Mouse (Mus musculus): ENCODE data around the gene Lin7b. TPM values are rescaled to one million over a fixed set of nuclear protein-coding genes. Genes with fewer than 3 reads are reported as not detected.
A peak's percentile ranks its signal among the peaks of the same experiment; 100 is the strongest.

The Lin7b gene
- polyA plus RNA-seq, 1 experiment from 2014 or later: 2.5 TPM

DNA sequence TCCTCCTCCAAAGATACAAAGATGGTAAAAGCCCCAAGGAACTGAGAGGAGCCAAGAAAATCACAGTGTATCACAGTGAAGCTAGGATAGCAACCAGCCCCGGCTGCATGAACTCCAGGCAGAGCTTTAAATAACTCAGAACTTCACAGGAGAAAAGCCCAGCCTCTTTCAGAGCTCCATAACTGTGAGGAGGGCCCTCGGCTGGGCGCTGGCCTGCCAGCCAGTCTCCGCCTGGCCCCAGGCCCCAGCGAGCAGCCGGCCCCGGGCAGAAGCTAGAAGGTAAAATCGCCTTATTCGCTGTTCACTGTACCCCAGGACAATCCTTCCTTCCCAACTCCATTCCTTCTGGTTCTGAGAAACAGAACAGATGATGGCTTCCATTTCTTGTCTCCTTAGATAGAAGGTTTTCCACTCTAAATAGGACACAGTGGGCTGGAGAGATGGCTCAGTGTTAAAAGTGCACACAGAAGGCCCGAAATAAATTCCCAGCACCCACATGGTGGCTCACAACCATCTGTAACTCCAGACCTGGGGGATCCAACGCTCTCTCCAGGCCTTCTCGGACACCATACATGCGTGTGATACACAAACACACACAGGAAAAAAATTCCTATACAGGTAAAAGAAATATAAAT lies 41.4 kb downstream of the Lin7b start:
- no peak overlapping the region for H3K4me3 ChIP-seq
- H3K27me3 ChIP-seq: no peaks in the 10 kb centered on the region
- no peaks in the 10 kb centered on the region for H3K9me3 ChIP-seq
- peaks cover 34% of the 10 kb centered on the region for H3K36me3 ChIP-seq
- no peak overlapping the region for H3K9ac ChIP-seq
- no peak overlapping the region for H3K4me2 ChIP-seq
- H3K4me1 ChIP-seq: peaks cover 13% of the 10 kb centered on the region
- H3K27ac ChIP-seq: peak overlapping the region; percentile 38; the same call in 1 of the 2 replicates
- no peak for ATAC-seq (ENCODE audit: insufficient number of reproducible peaks, low FRiP score, low TSS enrichment, low read depth)
- WGBS: 78% methylated on average over 13 of the region's 13 CpGs

GRCm38 (mm10) chr7:45325800-45326199 lies 44.6 kb downstream of the Lin7b start:
- H3K4me1 ChIP-seq: no peaks in the 10 kb centered on the region; the same call in 1 of the 2 replicates
- no peaks in the 10 kb centered on the region for H3K9me3 ChIP-seq
- no peak for ATAC-seq (ENCODE audit: insufficient number of reproducible peaks, low FRiP score, low TSS enrichment, low read depth)
- H3K9ac ChIP-seq: no peak overlapping the region
- H3K4me3 ChIP-seq: no peak overlapping the region
- peaks cover 56% of the 10 kb centered on the region for H3K36me3 ChIP-seq
- no peaks in the 10 kb centered on the region for H3K27me3 ChIP-seq
- no peak overlapping the region for H3K27ac ChIP-seq
- no peak overlapping the region for H3K4me2 ChIP-seq

DNA sequence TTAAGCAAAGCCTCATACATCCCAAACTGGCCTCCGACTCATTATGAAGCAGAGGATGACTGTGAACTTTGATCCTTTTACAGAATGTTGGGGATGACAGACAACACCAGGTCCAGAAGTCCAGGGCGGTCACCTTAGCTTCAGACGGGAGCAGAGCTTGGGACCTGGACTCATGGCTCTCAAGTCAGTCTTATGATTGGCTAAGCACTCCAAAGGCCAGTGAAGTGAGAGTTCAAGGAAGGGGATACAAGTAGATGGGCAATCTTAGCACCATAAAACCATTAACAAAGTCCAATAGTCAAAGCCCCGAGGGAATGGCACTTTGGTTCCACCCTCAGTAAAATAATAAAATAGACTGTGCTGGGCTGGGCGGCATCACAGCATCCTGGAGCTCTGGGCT lies 47.3 kb downstream of the Lin7b start:
- Histone ChIP-seq H3K27me3 (no peaks in the 10 kb centered on the region), H3K36me3 (peaks cover 74% of the 10 kb centered on the region), H3K27ac (no peak overlapping the region), H3K9me3 (no peaks in the 10 kb centered on the region), H3K4me2 (no peak overlapping the region), H3K4me1 (no peaks in the 10 kb centered on the region; the same call in 1 of the 2 replicates), H3K9ac (no peak overlapping the region), H3K4me3 (no peak overlapping the region)
- ATAC-seq (ENCODE audit: insufficient number of reproducible peaks, low FRiP score, low TSS enrichment, low read depth): no peak
- WGBS: 51% methylated on average over 5 of the region's 5 CpGs

DNA sequence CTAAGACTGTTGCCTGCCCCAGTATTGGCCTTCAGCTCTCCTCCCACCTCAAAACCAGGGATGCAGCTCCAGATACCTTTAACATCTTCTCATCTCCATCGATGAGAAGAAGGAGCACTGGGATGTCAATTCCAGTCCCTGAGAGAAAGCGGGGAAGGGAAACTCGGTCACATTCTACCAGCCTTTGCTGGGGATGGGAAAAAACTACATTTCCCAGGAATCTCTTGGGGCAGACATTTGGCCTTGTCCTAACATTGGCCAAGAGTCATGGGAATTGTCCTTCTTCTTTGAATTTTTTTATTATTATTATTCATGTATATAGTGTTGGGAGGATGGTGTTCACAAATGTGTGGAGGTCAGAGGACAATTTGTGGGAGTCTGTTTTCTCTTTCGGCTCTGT lies 48.1 kb downstream of the Lin7b start:
- H3K9me3 ChIP-seq: no peaks in the 10 kb centered on the region
- no peak for ATAC-seq (ENCODE audit: insufficient number of reproducible peaks, low FRiP score, low TSS enrichment, low read depth)
- 86% methylated on average over 4 of the region's 4 CpGs for WGBS
- H3K4me2 ChIP-seq: no peak overlapping the region
- no peak overlapping the region for H3K27ac ChIP-seq
- no peaks in the 10 kb centered on the region for H3K27me3 ChIP-seq
- no peak overlapping the region for H3K9ac ChIP-seq
- no peak overlapping the region for H3K4me3 ChIP-seq
- no peaks in the 10 kb centered on the region; the same call in 1 of the 2 replicates for H3K4me1 ChIP-seq
- peaks cover 77% of the 10 kb centered on the region for H3K36me3 ChIP-seq

Other genes with a start within 250 kb of the Lin7b start
- gene Rps11, start 246.1 kb downstream of the Lin7b start, polyA plus RNA-seq (2015; fragmentation: Nextera tagmentation; extraction: Ambion mirVana): 1,215 and 1,484 TPM in 2 replicates
- gene Rpl13a, start 241.8 kb downstream of the Lin7b start, polyA plus RNA-seq (2015; fragmentation: Nextera tagmentation; extraction: Ambion mirVana): 1,220 and 1,390 TPM in 2 replicates
- 0.65 TPM in 1 of 2 replicates, not detected in the other for gene Gm45713, start 234.4 kb downstream of the Lin7b start, polyA plus RNA-seq (2015; fragmentation: Nextera tagmentation; extraction: Ambion mirVana)
- gene Flt3l, start 234.2 kb downstream of the Lin7b start, polyA plus RNA-seq (2015; fragmentation: Nextera tagmentation; extraction: Ambion mirVana): 2.1 and 2.7 TPM in 2 replicates
- gene Pih1d1, start 216.3 kb downstream of the Lin7b start, polyA plus RNA-seq (2015; fragmentation: Nextera tagmentation; extraction: Ambion mirVana): 76.3 and 84.6 TPM in 2 replicates
- 44.1 and 49.1 TPM in 2 replicates for gene Aldh16a1, start 216.0 kb downstream of the Lin7b start, polyA plus RNA-seq (2015; fragmentation: Nextera tagmentation; extraction: Ambion mirVana)
- gene Slc17a7, start 206.6 kb downstream of the Lin7b start, polyA plus RNA-seq (2015; fragmentation: Nextera tagmentation; extraction: Ambion mirVana): 0.12 and 0.24 TPM in 2 replicates
- gene Gfy, start 191.0 kb downstream of the Lin7b start, polyA plus RNA-seq (2015; fragmentation: Nextera tagmentation; extraction: Ambion mirVana): not detected in 2 replicates
- not detected in 2 replicates for gene Pth2, start 189.6 kb downstream of the Lin7b start, polyA plus RNA-seq (2015; fragmentation: Nextera tagmentation; extraction: Ambion mirVana)
- 1.2 and 2.7 TPM in 2 replicates for gene Ccdc155, start 165.7 kb downstream of the Lin7b start, polyA plus RNA-seq (2015; fragmentation: Nextera tagmentation; extraction: Ambion mirVana)
- gene Dkkl1, start 158.4 kb downstream of the Lin7b start, polyA plus RNA-seq (2015; fragmentation: Nextera tagmentation; extraction: Ambion mirVana): 51.2 and 64.5 TPM in 2 replicates
- 131 and 134 TPM in 2 replicates for gene Tead2, start 154.8 kb downstream of the Lin7b start, polyA plus RNA-seq (2015; fragmentation: Nextera tagmentation; extraction: Ambion mirVana)
- gene Cd37, start 131.5 kb downstream of the Lin7b start, polyA plus RNA-seq (2015; fragmentation: Nextera tagmentation; extraction: Ambion mirVana): 3.8 and 5.1 TPM in 2 replicates
- 0.09 TPM in 1 of 2 replicates, not detected in the other for gene Slc6a16, start 129.5 kb downstream of the Lin7b start, polyA plus RNA-seq (2015; fragmentation: Nextera tagmentation; extraction: Ambion mirVana)
- not detected in 2 replicates for gene Slc6a21, start 93.1 kb downstream of the Lin7b start, polyA plus RNA-seq (2015; fragmentation: Nextera tagmentation; extraction: Ambion mirVana)
- gene Trpm4, start 36.8 kb downstream of the Lin7b start, polyA plus RNA-seq (2015; fragmentation: Nextera tagmentation; extraction: Ambion mirVana): 22.0 and 22.6 TPM in 2 replicates
- 6.5 and 15.1 TPM in 2 replicates for gene Hrc, start 35.3 kb downstream of the Lin7b start, polyA plus RNA-seq (2015; fragmentation: Nextera tagmentation; extraction: Ambion mirVana)
- 7.8 and 9.1 TPM in 2 replicates for gene Ppfia3, start 3.6 kb downstream of the Lin7b start, polyA plus RNA-seq (2015; fragmentation: Nextera tagmentation; extraction: Ambion mirVana)
- gene Snrnp70, start 25.2 kb upstream of the Lin7b start, polyA plus RNA-seq (2015; fragmentation: Nextera tagmentation; extraction: Ambion mirVana): 199 and 204 TPM in 2 replicates
- gene Kcna7, start 35.1 kb upstream of the Lin7b start, polyA plus RNA-seq (2015; fragmentation: Nextera tagmentation; extraction: Ambion mirVana): 0.10 and 0.12 TPM in 2 replicates
- 1.9 and 3.0 TPM in 2 replicates for gene Ntf5, start 43.1 kb upstream of the Lin7b start, polyA plus RNA-seq (2015; fragmentation: Nextera tagmentation; extraction: Ambion mirVana)
- gene Lhb, start 50.2 kb upstream of the Lin7b start, polyA plus RNA-seq (2015; fragmentation: Nextera tagmentation; extraction: Ambion mirVana): not detected in 2 replicates
- 39.0 and 43.5 TPM in 2 replicates for gene Gys1, start 64.3 kb upstream of the Lin7b start, polyA plus RNA-seq (2015; fragmentation: Nextera tagmentation; extraction: Ambion mirVana)
- 122 and 125 TPM in 2 replicates for gene Ruvbl2, start 67.5 kb upstream of the Lin7b start, polyA plus RNA-seq (2015; fragmentation: Nextera tagmentation; extraction: Ambion mirVana)
- 4,640 and 4,716 TPM in 2 replicates for gene Ftl1, start 89.3 kb upstream of the Lin7b start, polyA plus RNA-seq (2015; fragmentation: Nextera tagmentation; extraction: Ambion mirVana)
- gene Bax, start 96.3 kb upstream of the Lin7b start, polyA plus RNA-seq (2015; fragmentation: Nextera tagmentation; extraction: Ambion mirVana): 145 and 146 TPM in 2 replicates
- gene Tulp2, start 111.3 kb upstream of the Lin7b start, polyA plus RNA-seq (2015; fragmentation: Nextera tagmentation; extraction: Ambion mirVana): 0.61 and 1.0 TPM in 2 replicates
- not detected in 2 replicates for gene Gm45808, start 116.2 kb upstream of the Lin7b start, polyA plus RNA-seq (2015; fragmentation: Nextera tagmentation; extraction: Ambion mirVana)
- 3.1 and 3.3 TPM in 2 replicates for gene Dhdh, start 118.2 kb upstream of the Lin7b start, polyA plus RNA-seq (2015; fragmentation: Nextera tagmentation; extraction: Ambion mirVana)
- gene Nucb1, start 139.8 kb upstream of the Lin7b start, polyA plus RNA-seq (2015; fragmentation: Nextera tagmentation; extraction: Ambion mirVana): 279 and 295 TPM in 2 replicates
- 22.3 and 26.1 TPM in 2 replicates for gene Ppp1r15a, start 155.7 kb upstream of the Lin7b start, polyA plus RNA-seq (2015; fragmentation: Nextera tagmentation; extraction: Ambion mirVana)
- 5.7 and 6.8 TPM in 2 replicates for gene Plekha4, start 155.7 kb upstream of the Lin7b start, polyA plus RNA-seq (2015; fragmentation: Nextera tagmentation; extraction: Ambion mirVana)
- gene Hsd17b14, start 184.3 kb upstream of the Lin7b start, polyA plus RNA-seq (2015; fragmentation: Nextera tagmentation; extraction: Ambion mirVana): 0.74 and 1.1 TPM in 2 replicates
- 63.4 and 64.4 TPM in 2 replicates for gene Bcat2, start 199.6 kb upstream of the Lin7b start, polyA plus RNA-seq (2015; fragmentation: Nextera tagmentation; extraction: Ambion mirVana)
- gene Fgf21, start 244.9 kb upstream of the Lin7b start, polyA plus RNA-seq (2015; fragmentation: Nextera tagmentation; extraction: Ambion mirVana): 0.58 and 0.93 TPM in 2 replicates
- 2.9 and 3.3 TPM in 2 replicates for gene Fut1, start 246.7 kb upstream of the Lin7b start, polyA plus RNA-seq (2015; fragmentation: Nextera tagmentation; extraction: Ambion mirVana)